In the genomic region with DNA sequence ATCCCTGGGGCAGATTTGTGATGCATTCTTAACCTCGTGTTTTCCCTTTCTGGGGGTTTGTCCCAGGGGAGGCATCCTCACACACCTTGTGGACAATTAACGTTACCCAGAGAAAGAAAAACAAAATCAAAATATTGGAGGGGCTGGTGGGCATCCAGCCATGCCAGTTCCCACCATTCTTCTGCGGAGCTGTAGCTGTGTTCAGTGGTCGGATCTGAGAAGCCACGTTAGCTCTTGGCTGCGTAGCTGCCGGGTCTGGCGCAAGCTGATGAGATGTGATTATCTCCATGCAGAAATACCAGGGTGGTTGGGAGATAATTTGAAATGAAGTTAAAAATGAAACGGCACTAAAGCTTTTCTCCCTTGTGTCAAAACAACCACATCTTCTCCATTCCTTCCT, we compare ENCODE assay signal across 18 mouse cellular contexts.
DNase-seq lines count a peak whose midpoint lies in the region; ATAC-seq and TF ChIP-seq lines count a peak whose summit lies in the region.
"Had no signal": no experiment of that assay in that cellular context is flagged by ENCODE, and none has a peak within 500 bp of the region (broad histone marks: within the 10 kb centered on the region; RNA-seq: fewer than 3 reads in every experiment).

No protein-coding gene starts in this region.

- H3K4me1 ChIP-seq in embryonic facial prominence, embryonic 13.5 days = peaks cover 12% of the 10 kb centered on the region; the same call in 1 of the 2 replicates
- peaks cover 33% of the 10 kb centered on the region for H3K4me1 ChIP-seq in embryonic facial prominence, embryonic 10.5 days
- H3K4me1 ChIP-seq in heart, embryonic 14.5 days (ENCODE audit: control insufficient read depth in 2 of 2, insufficient read depth in 2 of 2, low read length in 2 of 2) = no peaks in the 10 kb centered on the region; a peak in 1 of 4 replicates
- H3K4me1 ChIP-seq in kidney, postnatal 0 days (replicated peaks; ENCODE audit: insufficient read depth, low read length) = no peaks in the 10 kb centered on the region

- TF ChIP-seq POLR2A in brain, embryonic 14.5 days (IDR thresholded peaks at IDR 0.05; ENCODE audit: borderline replicate concordance, extremely low read depth, insufficient read depth, insufficient read length, poor library complexity, severe bottlenecking) = no peak

- TF ChIP-seq CTCF in kidney, postnatal 0 days (IDR thresholded peaks at IDR 0.05; ENCODE audit: low read depth) = no peak
- TF ChIP-seq CTCF in brain, embryonic 14.5 days (IDR thresholded peaks at IDR 0.05; ENCODE audit: borderline replicate concordance, extremely low read depth, insufficient read depth, insufficient read length) = no peak

- no peaks in the 10 kb centered on the region for H3K36me3 ChIP-seq in embryonic facial prominence, embryonic 13.5 days
- H3K36me3 ChIP-seq in embryonic facial prominence, embryonic 10.5 days (replicated peaks) = no peaks in the 10 kb centered on the region
- H3K36me3 ChIP-seq in heart, embryonic 14.5 days (ENCODE audit: control insufficient read depth, insufficient read depth, low read length) = no peaks in the 10 kb centered on the region
- H3K36me3 ChIP-seq in kidney, postnatal 0 days (ENCODE audit: insufficient read depth, low read length) = no peaks in the 10 kb centered on the region
- H3K36me3 ChIP-seq: limb, embryonic 12.5 days; midbrain, embryonic 13.5 days had no signal

- no peak for DNase-seq in embryonic facial prominence, embryonic 10.5 days (ENCODE audit: low spot score)
- DNase-seq in heart, postnatal 25 days (ENCODE audit: low spot score) = no peak
- no peak for DNase-seq in kidney, postnatal 0 days (ENCODE audit: low spot score)
- DNase-seq in kidney, postnatal 4 days = no peak
- DNase-seq in brain, embryonic 14.5 days (ENCODE audit: low read depth) = peak; percentile 49
- DNase-seq in spleen, adult 18-20 months = no peak
- DNase-seq: adrenal gland, postnatal 36 days; cerebellum, postnatal 36 days; gastrocnemius, postnatal 25 days; kidney, adult 8-10 months; liver, postnatal 0 days; thymus, adult 18-20 months had no signal

- intact Hi-C loops in heart, postnatal 25 days (cut with DNase I) = no loop called here

- no peak overlapping the region for H3K4me3 ChIP-seq in embryonic facial prominence, embryonic 13.5 days
- H3K4me3 ChIP-seq in embryonic facial prominence, embryonic 10.5 days = no peak overlapping the region
- H3K4me3 ChIP-seq in heart, embryonic 14.5 days (ENCODE audit: control insufficient read depth in 1 of 2, insufficient read depth in 1 of 2, low read depth in 1 of 2, low read length in 2 of 2) = no peak overlapping the region
- no peak overlapping the region for H3K4me3 ChIP-seq in kidney, postnatal 0 days (replicated peaks; ENCODE audit: low read depth, low read length)
- H3K4me3 ChIP-seq: left cerebral cortex, adult 2 months; limb, embryonic 12.5 days; midbrain, embryonic 13.5 days had no signal

- H3K27me3 ChIP-seq in embryonic facial prominence, embryonic 13.5 days = peaks cover 65% of the 10 kb centered on the region
- H3K27me3 ChIP-seq in embryonic facial prominence, embryonic 10.5 days (replicated peaks; ENCODE audit: low read depth, poor library complexity, severe bottlenecking) = peaks cover 41% of the 10 kb centered on the region
- H3K27me3 ChIP-seq in heart, embryonic 14.5 days (ENCODE audit: control insufficient read depth, insufficient read depth, low read length) = peaks cover 37% of the 10 kb centered on the region
- H3K27me3 ChIP-seq in kidney, postnatal 0 days (ENCODE audit: insufficient read depth, low read length) = no peaks in the 10 kb centered on the region

- peak overlapping the region; percentile 16; the same call in 1 of the 2 replicates for H3K4me2 ChIP-seq in embryonic facial prominence, embryonic 13.5 days
- H3K4me2 ChIP-seq in heart, embryonic 14.5 days (ENCODE audit: low read length) = peak overlapping the region; percentile 49
- H3K4me2 ChIP-seq in kidney, postnatal 0 days (ENCODE audit: low read length) = peak overlapping the region; percentile 19; the same call in 1 of the 2 replicates
- H3K4me2 ChIP-seq: limb, embryonic 12.5 days; midbrain, embryonic 13.5 days had no signal

- whole genome bisulfite sequencing in embryonic facial prominence, embryonic 13.5 days = 48% methylated on average over 9 of the region's 9 CpGs
- 67% methylated on average over 9 of the region's 9 CpGs for WGBS in embryonic facial prominence, embryonic 10.5 days
- WGBS in heart, embryonic 14.5 days = 43% methylated on average over 9 of the region's 9 CpGs
- WGBS in kidney, postnatal 0 days = 56% methylated on average over 9 of the region's 9 CpGs

- ATAC-seq in embryonic facial prominence, embryonic 13.5 days (ENCODE audit: insufficient number of reproducible peaks, insufficient read depth, low FRiP score, low TSS enrichment, low read depth) = no peak
- ATAC-seq in heart, embryonic 14.5 days (ENCODE audit: insufficient number of reproducible peaks, insufficient read depth, low FRiP score, low read depth) = no peak
- ATAC-seq in kidney, postnatal 0 days (replicated peaks; ENCODE audit: low FRiP score, low read depth) = no peak
- ATAC-seq: liver, postnatal 0 days; midbrain, embryonic 13.5 days; Patski had no signal

- no peaks in the 10 kb centered on the region for H3K9me3 ChIP-seq in embryonic facial prominence, embryonic 13.5 days
- no peaks in the 10 kb centered on the region for H3K9me3 ChIP-seq in embryonic facial prominence, embryonic 10.5 days
- H3K9me3 ChIP-seq in heart, embryonic 14.5 days (ENCODE audit: control insufficient read depth, low read length) = no peaks in the 10 kb centered on the region
- no peaks in the 10 kb centered on the region for H3K9me3 ChIP-seq in kidney, postnatal 0 days (replicated peaks; ENCODE audit: low read length)
- H3K9me3 ChIP-seq: limb, embryonic 12.5 days; midbrain, embryonic 13.5 days had no signal

- no peak overlapping the region for H3K27ac ChIP-seq in embryonic facial prominence, embryonic 13.5 days
- no peak overlapping the region for H3K27ac ChIP-seq in embryonic facial prominence, embryonic 10.5 days (replicated peaks)
- no peak overlapping the region for H3K27ac ChIP-seq in heart, embryonic 14.5 days (replicated peaks in 1 of 2; ENCODE audit: control insufficient read depth in 1 of 2, insufficient read depth in 1 of 2, low read depth in 2 of 2, low read length in 2 of 2)
- H3K27ac ChIP-seq in kidney, postnatal 0 days = no peak overlapping the region
- H3K27ac ChIP-seq: left cerebral cortex, adult 2 months; limb, embryonic 12.5 days; midbrain, embryonic 13.5 days had no signal

- H3K9ac ChIP-seq in embryonic facial prominence, embryonic 13.5 days = no peak overlapping the region
- no peak overlapping the region for H3K9ac ChIP-seq in heart, embryonic 14.5 days (ENCODE audit: low read length)
- H3K9ac ChIP-seq in kidney, postnatal 0 days (ENCODE audit: low read depth, low read length) = no peak overlapping the region
- H3K9ac ChIP-seq: limb, embryonic 12.5 days; liver, postnatal 0 days; midbrain, embryonic 13.5 days had no signal
